Mouse (Mus musculus) erythroblast, adult 5-6 weeks (primary cell): ENCODE measurements around the gene Ttc27. TPM values are rescaled to one million over a fixed set of nuclear protein-coding genes. Genes with fewer than 3 reads are reported as not detected.

ENCODE experiments used
- ATAC-seq: replicated peaks from 2 replicates; pipeline ENCODE4 v1.8.0; 2016; ENCODE audit warnings: moderate number of reproducible peaks, mild to moderate bottlenecking, moderate TSS enrichment, inconsistent platforms; ENCODE audit not compliant: poor library complexity, low FRiP score, severe bottlenecking
- total RNA-seq, 2 experiments: library from RNA; stranded (forward) in 1 of 2; stranded (reverse) in 1 of 2; fragments of 150-400 nt in 1 of 2; fragments of 200-764, 138-1000 nt in 1 of 2; gene quantifications; 2 replicates each; pipeline versions ENCODE4 v1.2.3 to v1.2.4; 2015 to 2017; ENCODE audit warnings: low replicate concordance in 2 of 2

Ttc27 gene
- total RNA-seq, 2 experiments from 2014 or later = 10.7 to 11.0 TPM

DNA sequence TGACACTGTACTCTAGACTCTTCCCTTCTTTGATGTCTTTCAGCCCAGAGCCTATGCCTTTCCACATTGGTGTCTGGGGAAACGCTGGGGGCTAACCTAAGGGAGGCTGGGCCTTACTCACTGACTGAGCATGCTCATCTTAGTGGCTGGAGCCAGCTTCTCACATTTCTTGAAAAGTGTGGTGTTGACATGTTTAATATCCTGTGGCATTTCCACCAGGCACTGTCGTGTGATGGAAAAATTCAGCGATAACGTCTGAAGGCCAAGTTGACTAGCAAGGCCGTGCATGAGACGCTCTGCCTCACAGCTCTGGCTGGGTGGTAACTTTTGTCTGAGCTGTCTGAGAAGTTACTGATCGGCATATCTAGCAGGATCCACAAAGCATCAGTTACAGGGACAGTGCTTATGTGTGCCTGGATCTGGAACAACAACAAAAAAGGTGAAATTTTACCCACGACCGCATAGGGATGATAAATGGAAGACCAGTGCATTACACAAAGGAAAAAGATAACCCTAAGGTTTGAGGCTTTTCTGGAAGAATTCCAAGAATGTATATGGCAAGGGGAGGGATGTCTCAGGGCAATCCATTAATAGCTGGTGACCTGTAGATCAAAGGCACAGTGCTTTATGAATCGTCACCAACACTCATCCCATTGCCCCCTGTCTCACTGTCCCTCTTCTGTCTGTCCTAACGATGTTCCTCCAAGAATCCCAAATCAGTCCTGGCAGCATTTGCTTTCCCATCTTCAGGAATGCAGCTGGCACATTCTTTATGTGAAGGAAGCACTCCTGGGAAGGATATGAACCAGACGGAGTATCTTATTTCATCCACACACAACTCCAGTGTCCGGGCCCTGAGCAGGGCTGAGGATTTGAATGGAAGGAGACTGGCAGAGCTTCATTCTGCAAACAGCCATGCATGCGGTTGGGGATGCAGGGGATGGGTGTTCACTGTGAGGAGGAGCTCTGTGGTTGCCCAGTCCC is 152.9 kb downstream of the Ttc27 start:
- no peak for ATAC-seq

DNA sequence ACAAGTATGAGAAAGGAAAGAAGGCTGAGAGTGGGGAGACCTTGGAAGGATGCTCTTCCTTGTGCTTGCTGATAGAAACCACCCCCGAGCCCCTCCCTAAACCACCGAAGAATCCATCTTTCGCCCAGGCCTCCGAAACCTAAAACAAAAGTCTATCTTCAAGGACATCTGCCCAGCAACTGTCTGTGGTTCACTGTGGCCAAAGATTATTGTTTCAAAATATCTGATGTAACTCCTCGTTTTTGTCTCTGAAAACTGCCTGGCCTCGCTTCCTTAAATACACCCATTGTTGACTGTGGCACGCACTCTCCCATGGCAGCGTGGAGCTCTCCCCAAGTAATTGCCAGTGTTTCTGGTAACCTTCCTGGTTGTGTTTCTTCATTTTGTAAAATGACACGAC is 155.0 kb downstream of the Ttc27 start:
- ATAC-seq = no peak

DNA sequence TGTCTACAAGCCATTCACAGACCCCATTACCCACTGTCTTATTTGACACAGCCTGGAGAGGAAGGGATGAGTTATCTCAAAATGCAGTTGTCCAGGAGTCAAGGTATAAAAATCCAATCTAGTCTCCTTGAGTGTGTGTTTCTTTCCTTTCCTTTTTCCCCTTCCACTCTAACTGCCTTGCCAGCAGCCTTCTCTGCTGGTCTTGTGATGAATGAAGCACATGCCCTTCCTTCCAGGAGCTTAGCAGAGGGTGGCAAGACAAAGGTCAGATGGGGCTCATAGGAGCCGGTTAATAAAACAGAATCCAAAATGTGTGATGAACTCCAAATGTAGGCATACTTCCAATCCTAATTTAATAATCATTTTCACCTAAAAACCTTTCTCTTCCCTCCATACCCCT is 156.2 kb downstream of the Ttc27 start:
- no peak for ATAC-seq

DNA sequence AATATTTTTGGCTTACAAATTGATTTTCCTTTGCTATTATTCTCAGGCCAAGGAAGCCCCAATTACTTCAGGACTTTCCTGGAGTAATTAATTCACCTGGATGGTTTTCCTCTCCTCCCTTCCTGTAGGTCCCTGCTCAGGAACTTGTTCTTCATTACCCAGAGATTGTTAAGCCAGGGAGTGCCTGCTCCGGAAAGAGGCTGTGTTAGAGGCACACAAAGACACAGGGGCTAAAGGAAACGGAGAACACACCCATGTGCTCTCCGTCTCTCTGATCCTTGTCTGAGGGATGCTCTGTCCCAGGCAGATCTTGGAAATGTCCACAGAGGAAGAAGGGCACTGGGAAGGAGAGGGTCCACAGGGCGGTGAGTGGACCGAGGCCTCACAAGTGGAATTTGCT is 158.2 kb downstream of the Ttc27 start:
- ATAC-seq = no peak

DNA sequence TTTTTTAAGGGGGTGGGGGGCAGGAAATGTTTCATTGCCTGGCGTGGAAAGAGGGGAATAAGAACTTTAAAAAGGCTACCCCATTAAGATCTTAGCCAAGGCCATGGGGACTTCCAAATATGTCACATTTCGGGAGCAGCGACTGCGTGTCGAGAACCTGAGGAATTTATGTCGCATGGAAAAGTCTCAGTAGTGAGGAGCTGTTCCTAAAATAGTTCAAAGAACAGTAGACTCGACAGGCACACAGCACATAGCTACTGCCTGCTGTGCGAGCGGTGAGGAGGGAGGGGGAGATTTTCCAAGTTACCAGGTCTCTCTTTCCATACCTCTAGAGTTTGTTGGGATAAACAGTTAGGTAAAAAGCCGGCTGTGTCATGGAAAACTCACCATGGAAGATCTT is 159.4 kb downstream of the Ttc27 start:
- ATAC-seq = no peak

DNA sequence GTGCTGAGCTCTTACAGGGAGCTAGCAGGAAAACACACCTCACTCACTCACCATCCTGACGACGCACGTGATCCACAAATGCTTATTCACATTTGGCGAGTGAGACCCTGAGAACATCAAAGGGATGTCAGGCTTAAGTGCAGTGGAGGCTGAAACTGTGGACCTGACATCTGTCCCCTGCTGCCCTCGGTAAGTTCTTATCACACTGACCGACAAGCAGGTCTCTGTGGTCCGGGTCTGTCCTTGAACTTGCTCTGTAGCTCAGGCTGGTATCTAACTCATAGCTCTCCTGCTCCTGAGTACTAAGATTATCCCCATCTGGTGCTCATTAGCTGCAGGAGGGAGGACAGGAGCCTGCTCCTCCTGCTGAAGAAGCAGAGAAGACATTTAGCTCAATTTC is 162.2 kb downstream of the Ttc27 start:
- no peak for ATAC-seq

DNA sequence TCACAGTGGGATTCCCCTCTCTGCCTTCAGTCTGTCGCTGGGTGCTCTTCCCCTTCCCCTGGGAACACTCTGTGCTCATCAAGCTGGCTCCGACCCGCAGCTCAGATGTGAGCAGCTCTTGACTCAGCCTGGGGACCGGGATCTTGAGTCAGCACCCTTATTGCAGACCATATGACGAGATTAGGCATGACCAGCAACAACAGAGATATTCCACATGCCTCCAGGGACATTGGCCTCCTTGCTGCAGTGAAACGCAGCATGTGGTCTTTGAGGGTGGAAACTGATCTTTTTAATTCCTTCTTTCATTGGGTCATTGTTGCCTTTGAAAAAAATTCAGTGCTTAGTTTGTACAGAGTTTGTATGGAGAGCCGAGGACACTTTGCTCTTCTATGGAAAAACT is 169.5 kb downstream of the Ttc27 start:
- no peak for ATAC-seq

DNA sequence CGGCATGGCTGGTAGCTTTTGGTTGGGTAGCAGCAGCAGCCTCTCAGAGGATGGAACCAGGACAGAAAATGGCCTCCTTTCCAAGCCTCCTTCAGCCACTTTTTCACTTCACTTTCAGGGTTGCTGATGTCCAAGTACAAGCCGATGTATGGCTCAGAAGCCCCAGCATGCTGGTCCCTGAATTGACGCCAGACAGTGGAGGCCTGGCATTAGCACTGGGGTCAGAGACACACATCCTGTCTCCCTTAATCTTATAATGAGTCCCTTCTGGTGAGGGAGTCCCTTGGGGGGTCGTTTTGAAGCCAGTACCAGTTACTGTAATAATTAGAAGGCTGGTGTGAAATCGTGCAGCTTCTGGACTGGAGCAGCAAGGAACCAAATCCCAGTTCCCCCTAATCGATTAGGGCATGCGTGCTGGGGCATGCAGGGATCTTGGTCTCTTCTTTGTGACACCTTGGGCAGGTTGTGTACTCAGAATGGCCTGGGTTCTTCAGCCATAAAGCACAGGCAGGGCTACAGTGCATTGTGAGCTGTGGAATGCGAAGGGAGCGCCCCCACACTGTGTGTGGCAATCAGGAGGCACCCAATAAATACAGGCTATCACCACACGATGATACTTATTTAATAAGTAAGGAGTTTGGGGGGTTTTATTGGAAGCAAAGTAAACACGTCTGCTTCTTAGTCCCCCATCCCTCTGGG is 171.5 kb downstream of the Ttc27 start:
- ATAC-seq = no peak

DNA sequence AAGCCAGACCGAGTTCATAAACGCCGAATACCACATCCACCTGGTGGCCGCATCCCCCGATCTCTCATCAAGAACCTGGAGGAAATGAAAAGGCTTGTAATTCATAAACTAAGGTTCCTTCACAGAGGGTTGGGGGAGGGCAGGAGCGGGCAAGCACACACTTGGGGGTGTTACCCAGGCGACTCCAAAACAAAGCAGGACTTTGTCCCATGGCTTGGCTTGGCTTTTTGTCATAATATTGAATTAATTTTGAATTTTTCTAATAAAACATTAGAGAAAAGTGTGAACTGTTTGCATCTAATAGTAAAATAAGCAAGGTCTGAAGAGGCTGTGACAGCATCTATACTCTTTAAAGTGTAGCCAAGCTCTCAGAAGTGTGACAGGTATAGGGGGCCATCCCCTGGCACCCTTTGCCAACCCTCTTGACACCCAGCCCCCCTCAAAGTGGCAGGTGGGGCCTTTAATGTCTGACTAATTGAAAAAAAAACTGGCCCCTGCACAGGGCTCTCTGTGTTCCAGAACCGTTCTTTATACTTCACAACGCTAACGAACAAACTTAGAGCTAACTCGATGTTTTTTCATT is 172.1 kb downstream of the Ttc27 start:
- no peak for ATAC-seq

DNA sequence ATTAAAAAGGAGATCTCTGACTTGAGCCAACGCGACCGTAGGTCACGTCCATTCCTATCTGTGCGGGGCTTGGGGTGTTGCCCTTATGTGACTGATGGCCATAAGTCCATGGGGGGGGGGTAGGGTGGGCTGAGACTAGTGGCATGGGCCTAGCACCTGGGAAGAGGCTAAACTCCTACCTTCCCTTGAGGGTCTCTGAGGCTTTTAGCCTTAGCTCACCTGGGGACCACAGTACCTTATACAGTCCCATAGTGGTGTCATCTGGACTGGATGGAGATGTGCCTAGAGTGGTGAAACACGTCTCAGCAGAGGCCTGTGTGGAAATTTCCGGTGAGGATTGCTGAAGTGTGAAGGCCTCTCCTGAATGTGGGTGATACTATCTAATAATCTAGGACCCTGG is 184.9 kb downstream of the Ttc27 start:
- ATAC-seq = no peak

DNA sequence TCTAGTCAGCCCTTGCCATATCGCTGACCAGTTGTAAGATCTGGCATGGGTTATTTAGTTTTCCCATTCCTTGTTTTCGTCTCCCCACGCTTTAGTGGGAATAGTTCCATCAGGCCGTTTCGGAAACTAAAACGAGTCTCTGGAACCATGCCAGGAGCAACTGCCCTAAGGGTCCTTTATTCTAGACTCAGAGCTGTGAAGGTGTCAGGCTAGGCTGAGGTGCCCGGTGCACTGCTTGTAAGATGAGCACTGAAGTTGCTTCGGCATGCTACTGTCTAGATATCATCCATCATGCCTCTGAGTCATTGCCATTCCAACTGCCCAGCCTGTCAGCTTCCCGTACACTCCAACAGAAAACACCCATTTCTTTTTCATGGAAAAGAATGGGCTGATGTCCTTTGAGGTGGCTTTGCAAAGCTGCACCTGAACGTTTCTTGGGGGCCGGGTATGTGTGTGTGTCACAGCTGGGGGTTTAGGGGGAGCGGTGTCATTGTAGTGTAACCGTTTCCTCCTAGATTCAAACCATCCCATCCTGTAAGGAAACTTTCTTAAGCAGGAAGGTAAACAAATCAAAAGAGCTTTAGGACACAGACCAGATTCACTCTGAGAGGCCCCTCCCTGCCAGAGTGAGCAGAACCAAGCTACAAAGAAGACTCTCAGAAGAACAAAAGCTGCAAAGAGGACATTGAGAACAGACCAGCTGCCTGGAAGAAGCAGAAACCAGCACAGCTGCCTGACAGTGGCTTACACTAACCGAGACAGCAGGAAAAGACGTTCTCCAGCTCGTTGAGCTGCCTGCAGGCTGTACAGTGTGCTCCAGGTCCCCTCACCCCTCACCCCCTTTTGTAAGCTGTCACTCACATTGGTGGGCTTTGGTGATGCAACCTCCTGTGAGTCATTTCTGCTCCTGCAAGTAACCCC is 186.1 kb downstream of the Ttc27 start:
- no peak for ATAC-seq

DNA sequence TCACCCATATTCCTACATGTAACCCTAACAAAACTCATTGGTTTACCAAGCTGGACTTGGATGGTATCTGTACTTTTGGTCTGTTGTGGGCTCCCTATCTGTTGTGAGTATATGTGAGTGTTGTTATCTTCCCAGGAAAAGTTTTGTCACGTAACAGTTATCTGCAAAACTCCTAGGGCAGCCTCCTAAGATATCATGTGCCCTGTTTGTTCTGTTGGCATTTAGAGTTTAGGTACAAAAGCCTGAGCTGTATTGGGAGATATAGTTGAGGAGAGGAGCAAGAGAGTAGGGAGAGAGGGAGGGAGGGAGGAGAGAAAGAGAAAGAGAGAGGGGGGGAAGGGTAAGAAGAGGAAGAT is 186.8 kb downstream of the Ttc27 start:
- ATAC-seq = no peak

DNA sequence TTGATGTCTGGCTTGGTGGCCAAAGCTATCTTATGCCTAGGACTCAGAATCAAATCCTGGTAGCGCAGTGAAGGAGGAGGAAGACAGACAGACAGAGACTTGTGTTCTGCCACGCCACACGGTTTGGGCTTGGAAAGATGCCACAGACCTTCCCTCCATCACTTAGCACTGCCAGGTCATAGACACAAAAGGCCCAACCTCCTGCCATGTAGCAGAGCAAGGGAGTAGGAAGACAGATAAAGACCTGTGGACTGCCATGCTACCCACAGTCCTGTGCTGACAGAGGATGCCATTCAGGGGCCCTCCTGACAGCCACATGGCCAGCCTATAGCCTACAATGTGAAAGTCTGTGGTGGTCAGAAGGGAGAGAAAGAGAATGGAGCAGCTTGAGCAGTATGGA is 187.4 kb downstream of the Ttc27 start:
- ATAC-seq = no peak

DNA sequence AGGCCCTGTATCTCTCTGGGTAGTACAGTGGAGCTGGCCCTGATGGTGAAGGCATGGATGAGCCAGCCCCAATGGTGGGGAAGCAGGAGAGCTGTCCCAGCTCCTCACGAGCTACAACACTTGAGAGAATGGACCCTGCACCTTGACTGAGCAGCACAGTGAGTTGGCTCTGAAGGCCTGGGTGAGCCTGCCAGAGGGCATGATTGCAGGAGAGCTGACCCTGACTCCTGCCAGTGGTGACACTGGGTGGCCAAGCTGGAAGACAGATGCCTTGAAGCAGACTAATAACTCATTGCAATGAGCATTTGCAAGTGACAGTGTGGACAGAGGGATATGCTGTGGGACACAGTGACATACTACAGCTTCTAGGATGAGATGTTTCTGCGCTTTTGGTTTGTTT is 195.5 kb downstream of the Ttc27 start:
- ATAC-seq = no peak

Other genes starting within 250 kb of the Ttc27 start
- gene Yipf4, start 228.2 kb upstream of the Ttc27 start, total RNA-seq (2015; ENCODE audit: low replicate concordance) = 280 and 306 TPM in 2 replicates
- gene Yipf4, start 228.2 kb upstream of the Ttc27 start, total RNA-seq (2017; ENCODE audit: low replicate concordance) = 409 and 455 TPM in 2 replicates
- 54.4 and 88.6 TPM in 2 replicates for gene Birc6, start 189.4 kb upstream of the Ttc27 start, total RNA-seq (2015; ENCODE audit: low replicate concordance)
- gene Birc6, start 189.4 kb upstream of the Ttc27 start, total RNA-seq (2017; ENCODE audit: low replicate concordance) = 40.4 and 48.6 TPM in 2 replicates